Mouse (Mus musculus): ENCODE measurements around the gene Hint2.

Gene Hint2

DNA sequence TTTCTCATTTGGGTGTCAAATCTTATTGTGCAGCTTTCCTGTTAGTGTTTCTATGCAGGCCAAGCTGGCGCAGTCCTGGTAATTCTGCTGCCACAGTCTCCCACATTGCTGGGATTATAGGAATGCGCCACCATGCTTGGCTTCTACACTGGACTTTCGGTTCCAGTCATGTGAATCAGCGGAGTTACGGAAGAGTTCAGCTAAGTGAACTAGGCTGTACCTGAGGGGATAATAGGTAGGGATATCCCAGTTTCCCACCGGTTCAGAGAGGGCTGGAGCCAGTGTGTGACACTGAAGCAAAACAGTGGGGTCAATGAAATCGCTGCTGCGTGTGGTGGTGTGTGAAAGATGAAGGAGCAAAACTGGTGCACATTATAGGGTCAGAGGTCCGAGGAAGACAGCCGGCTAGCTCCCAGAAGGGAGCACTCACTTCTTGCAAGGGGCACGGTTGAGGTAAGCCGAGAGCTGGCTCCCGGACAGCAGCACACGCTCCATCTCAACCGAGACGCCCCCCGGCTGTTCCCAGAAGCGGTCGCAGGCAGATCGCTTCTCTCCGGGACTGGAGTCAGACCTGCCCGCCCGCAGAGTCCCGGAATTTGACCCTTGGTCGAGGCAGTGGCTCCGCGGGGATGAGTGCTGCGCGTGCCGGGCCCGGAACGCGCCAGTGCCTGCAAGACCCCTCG is 469 bp downstream of the Hint2 start:
- no peak for DNase-seq (ENCODE audit: low spot score in 2 of 2)

DNA sequence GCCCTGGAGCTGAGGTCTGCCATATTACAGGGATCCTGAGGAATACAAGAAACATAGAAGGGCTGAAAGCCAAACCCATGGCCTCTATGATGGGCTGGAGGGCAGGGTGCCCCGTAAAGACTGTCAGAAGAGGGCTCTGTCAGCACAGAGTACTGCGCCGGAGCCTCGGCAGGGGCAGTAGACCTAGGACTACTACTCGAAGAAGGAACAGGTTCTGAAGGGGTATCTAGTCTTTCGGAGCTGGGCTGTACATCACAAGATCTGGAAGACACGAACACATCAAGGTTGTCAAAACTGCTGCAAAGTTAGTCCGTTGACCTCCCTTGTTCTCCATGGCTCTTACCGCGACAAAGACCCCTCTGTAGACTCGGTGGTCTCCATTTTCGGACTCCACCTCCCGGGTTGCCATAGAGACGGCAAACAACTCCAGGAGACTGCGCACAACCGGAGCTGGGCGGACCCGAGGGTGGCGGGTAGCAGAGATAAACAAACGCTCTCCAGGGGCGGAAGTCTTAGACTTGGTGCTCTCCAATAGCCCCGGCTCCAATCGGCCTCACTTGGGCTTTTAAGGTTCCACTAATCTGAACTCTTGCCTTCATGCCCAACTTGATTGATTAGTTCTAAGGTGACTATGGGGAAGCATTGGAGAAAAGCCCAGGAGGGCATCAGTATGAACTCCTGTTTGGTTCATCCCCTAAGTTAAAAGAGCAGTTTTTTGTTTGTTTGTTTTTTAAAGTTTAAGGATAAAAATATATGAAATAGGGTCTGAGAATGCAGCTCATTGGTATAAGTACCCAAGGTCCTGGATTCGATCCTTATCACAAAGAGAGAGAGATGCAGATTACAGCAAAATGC is 2.9 kb downstream of the Hint2 start, which contains the start of gene Spag8:
Spag8 (minus strand) TSS at position 434 of the 855 bp plus-strand sequence.
- no peak for DNase-seq (ENCODE audit: low spot score in 2 of 2)

DNA sequence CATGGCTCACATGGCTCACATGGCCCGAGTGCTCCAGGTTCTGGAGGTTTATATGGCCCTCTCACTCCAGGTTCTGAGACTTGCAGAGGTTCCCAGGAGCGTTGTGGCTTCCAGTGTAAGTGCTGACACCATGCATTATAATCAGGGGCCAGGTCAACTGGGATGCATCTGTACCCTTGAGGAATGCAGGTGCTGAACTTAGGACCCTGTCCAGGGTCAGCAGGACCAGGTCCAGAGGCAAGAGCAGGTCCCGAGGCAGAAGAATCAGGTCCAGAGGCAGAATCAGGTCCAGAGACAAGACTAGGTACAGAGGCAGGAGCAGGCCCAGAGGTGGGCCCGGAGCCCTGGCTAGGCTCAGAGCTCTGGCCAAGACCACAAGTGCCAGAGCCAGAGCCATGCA is 3.5 kb downstream of the Hint2 start:
- no peak for DNase-seq (ENCODE audit: low spot score in 2 of 2)

DNA sequence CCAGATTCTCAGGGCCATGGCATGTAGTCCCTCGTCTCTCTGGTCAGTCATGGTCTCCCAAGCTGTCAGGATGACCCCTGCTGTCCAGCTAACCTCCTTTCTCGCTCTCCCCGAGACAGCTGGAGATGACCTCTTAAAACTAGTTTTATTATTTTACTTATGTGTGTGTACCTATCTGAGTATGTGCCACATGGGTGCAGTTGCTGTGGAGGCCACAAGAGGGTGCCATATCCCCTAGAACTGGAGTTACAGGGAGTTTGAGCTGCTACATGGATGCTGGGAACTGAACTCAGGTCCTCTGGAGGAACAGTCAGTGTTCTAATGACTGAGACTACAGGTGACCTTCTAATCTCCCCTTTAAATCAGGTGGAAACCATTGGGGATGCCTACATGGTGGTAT is 6.5 kb downstream of the Hint2 start:
- no peak for DNase-seq (ENCODE audit: low spot score in 2 of 2)

DNA sequence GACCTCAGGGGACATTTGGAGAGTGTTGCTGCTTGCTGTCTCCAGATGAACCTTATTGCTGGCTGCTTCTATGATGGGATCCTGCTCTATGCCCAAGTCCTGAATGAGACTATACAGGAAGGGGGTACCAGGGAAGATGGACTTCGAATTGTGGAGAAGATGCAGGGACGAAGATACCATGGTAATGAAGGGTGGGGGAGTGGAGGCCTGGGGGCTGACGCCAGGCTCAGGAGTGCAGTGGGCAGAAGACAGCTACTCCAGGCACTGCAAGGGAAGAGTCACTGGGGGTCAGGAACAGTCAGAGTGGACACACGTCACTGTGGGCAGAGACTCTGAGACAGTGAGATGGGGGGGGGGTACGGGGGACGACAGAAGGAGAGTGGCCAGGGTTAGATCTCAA is 15.8 kb downstream of the Hint2 start:
- no peak for DNase-seq (ENCODE audit: low spot score in 2 of 2)

DNA sequence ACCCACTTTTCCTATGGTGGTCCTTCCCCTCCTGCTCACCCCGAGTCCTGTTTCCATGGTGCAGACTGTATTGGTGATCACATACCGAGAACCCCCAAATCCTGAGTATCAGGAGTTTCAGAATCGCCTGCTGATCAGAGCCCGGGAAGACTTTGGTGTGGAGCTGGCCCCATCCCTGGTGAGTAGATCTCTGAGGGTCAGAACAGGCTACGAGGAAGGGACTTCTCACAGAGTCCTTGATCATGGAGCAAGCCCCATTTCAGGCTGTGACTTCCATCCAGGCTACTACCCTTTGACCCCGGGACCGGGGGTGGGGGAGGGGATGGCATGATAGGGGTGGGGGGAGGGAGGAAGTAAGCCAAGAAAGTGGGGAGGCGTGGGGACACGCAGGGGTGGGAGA is 16.2 kb downstream of the Hint2 start:
- no peak for DNase-seq (ENCODE audit: low spot score in 2 of 2)

DNA sequence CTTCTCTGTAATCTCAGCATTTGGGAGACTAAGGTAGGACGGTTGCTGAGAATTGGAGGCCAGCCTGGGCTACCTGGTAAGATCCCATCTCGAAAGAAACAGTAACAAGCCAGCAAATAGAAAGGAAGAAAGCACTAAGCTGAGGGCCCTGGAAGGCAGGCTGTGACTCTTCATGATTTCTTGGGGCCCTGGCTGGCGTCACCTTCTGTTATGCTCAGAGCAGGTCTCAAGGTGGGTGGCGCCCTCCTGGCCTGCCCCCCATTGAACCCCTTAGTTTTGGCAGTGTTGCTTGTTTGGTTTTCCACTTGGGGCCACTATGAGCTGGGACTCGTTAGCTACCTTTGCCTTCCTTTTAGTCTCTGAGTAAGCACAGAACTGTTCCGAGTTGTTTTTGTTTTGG is 19.5 kb downstream of the Hint2 start:
- no peak for DNase-seq (ENCODE audit: low spot score in 2 of 2)

DNA sequence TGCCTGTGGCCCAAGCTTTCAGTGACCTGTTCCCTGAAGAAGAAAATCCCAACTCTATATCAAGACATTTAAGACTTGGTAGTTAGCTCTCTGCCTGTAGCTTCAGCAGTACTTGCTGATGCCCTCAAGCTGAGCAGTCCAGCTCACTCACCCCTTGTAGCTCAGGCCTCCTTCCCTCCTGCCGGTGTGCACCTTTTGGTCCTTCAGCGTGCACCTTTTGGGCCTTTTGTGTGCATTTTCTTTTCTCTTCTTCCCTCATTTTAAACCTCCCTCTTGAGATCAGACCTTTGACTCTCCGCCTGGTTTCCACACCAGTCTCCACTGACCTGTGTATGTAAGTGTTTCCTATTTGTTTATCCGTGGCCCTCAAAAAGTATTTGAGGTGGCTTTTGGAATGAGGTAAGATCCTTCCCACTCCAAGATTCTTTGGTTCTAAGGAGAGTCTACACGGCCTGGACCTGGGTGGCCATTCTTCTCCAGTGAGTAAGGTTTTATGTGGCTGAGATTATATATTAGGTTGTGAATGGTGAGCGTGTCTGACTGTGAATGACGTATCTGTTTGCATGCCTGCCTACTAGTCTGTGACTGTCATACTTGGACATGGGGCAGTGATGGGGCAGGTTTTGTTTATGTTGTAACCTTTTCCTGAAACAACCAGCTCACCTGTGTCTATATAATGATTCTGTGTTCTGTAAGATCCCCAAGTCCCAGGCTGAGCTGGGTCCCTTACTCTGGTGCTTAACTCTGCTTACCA is 21.5 kb downstream of the Hint2 start:
- DNase-seq (ENCODE audit: low spot score in 2 of 2), result no peak

DNA sequence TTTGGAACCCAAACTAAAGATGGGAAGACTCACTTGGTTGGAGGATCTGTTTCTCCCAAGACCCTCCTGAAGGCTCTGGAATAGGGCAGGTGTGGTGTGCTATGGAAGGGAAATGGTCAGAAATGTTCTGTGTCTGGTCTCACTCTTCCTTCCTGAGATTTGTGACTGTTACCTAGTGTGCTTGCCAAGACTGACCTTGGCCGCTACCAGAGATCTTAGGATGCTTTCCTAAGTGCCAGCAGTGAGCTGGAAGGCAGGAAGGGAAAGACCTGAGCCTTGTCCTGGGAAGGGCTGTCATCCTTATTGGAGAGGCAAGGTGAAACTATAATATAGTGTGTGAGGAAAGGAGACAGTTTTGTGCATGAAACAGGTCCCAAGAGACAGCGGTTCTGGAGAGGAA is 22.5 kb downstream of the Hint2 start:
- DNase-seq (ENCODE audit: low spot score in 2 of 2), result no peak

DNA sequence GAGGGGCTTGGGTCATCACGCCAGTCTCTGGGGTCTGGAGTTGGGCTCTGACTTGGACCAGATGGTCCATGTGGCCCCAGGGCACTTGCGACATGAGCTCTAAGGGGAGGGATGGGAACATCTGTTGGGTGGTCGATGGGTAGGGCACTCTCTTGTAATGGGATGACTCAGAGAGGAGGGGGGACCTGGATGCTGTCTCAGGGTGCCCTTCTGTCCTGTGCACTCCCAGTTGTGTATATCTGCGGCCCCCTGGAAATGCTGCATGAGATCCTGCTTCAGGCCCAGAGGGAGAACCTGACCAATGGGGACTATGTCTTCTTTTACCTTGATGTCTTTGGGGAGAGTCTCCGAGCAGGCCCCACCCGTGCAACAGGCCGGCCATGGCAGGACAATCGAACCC is 23.0 kb downstream of the Hint2 start:
- DNase-seq (ENCODE audit: low spot score in 2 of 2), result no peak

DNA sequence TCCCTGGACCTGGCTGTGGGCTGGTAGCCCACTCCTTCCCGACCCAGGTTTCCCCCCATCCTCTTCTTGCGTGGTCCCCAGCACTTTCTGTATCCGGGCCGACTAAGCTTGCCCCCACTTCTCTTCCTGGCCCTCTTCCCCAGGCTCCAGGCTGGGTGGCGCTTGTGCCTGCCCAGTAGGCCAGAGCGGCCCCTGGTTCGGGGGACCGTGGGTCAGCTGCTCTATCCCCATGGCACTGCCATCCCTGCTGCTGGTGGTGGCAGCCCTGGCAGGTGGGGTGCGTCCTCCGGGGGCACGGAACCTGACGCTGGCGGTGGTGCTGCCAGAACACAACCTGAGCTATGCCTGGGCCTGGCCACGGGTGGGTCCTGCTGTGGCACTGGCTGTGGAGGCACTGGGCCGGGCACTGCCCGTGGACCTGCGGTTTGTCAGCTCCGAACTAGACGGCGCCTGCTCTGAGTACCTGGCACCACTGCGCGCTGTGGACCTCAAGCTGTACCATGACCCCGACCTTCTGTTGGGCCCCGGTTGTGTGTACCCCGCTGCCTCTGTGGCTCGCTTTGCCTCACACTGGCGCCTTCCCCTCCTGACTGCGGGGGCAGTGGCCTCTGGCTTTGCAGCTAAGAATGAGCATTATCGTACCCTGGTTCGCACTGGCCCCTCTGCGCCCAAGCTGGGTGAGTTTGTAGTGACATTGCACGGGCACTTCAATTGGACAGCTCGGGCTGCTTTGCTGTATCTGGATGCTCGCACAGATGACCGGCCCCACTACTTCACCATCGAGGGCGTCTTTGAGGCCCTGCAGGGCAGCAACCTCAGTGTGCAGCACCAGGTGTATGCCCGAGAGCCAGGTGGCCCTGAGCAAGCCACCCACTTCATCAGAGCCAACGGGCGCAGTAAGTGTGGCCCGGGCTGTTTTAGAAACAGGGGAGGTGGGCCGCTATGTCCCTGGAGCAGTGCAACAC is 24.0 kb downstream of the Hint2 start:
- no peak for DNase-seq (ENCODE audit: low spot score in 2 of 2)

DNA sequence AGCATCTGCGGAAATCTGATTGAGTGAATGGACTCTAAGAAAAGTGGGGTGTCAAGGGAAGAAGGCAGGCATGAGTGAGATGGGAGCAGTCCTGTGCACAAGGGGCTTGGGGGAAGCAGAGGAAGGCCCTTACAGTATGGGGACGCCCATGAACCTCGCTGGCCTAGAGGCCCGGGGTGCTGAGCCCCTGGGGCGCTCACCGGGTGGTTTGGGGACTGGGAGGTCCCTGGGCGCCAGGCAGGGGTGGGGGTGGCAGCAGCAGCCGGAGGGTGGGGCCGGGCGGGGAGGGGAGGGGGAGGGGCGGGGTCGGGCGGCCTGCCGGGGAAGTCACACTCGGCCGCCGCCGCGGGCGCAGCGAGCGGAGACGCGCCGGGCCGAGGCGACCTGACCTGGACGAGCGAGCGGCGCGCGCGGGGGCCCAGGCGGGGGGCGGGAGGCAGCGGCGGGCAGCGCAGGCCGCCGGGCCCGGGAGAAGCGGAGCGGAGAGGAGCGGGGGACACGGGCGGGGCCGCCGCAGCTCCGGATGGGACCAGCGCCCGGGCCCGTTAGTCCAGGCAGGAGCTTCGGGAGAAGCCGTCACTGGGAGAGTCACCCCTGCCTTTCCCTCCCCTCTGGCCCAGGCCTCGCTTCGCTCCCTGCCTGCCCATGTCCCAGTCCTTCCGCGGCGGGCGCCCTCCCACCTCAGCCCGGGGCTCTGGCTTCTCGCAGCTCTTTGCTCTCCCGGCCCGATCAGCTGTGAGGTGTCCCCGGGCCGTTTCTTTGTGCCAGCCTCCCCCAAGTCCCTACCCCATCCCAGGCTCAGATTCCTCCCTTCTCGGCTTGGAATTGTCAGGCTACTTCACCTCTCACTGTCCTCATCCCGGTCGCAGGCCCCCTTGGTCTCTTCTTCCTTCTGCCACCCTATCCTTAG is 25.0 kb downstream of the Hint2 start, which contains the start of gene Npr2:
Npr2 (plus strand) TSS at position 890 of the 910 bp plus-strand sequence.
- peak in 1 of 2 experiments; percentile 34 for DNase-seq (ENCODE audit: low spot score in 2 of 2)

DNA sequence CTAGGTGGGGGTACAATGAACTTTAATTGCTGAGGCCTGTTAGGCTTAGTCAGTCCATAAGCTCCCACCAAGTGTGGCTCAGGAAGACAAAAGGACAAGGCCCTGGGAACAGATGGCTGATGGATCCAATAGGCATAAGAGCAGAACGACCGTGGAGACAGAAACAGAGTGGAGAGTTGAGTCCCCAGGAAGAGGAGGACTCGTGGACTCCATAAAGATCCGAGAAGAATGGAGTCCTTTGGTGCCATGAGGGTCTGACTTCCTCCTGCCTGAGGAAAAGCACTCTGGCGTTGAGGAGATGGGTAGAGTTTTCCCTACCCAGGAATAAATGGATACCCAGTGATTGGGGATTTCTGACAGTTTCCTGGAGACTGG is 25.6 kb downstream of the Hint2 start:
- DNase-seq (ENCODE audit: low spot score in 2 of 2), result no peak

DNA sequence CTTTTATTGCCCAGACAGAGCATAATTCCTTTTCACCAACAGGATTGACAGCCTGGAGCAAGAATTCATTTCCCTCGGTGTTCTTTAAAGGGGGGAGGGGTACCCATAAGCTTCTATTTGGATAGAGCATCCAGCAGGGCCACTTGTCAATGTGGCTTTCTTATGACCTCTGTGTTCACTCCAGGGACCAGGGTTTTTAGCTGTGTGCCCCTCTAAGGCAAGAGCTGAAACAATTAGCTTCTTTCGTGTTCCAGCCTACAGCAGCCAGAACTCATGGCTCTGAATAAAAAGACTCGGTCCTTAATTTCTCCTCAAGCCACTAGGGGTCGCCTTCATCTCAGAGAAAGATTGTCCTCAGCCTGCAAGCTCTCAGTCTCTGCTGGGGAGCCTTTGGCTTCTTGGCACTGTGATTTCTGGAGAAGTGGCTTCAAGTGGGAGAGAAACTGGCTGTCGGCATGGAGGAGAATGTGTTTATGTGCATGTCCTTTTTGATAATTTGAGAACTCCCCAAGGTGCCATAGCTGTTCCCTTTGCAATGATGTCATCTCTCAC is 26.2 kb downstream of the Hint2 start:
- peak; percentile 74 to 81 for DNase-seq (ENCODE audit: low spot score in 2 of 2)

DNA sequence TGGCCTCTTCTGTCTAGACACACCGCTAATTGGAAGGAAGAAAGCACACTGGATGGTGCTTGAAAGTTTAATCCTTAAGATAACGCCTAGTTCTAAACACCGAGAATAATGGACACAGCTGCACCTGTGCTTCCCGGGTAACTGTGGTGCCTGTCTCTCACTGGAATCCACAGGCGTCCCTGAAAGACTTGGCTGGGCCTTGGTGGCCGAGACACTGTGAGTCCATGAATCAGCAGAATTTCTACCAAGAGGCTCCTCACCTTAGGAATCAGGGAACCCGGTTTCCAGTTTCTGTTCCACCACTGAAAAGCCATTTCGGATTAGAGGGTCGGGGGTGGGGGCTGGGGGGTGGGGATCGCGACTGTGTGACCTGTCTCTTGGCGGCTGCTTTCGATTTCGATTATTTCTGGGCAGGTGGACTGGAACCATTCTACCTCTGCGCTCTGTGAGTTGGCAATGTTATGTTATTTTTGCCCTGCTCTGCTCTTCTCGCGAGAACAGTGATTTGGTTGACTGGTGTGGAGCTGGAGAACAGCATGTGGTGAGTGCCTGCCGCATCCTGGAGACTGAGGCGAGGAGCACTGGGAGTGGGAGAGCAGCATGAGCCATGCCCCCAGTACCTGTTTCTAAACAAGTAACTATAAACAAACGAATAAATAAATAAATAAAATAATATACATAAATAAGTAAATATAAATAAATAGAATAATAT is 27.0 kb downstream of the Hint2 start:
- no peak for DNase-seq (ENCODE audit: low spot score in 2 of 2)

DNA sequence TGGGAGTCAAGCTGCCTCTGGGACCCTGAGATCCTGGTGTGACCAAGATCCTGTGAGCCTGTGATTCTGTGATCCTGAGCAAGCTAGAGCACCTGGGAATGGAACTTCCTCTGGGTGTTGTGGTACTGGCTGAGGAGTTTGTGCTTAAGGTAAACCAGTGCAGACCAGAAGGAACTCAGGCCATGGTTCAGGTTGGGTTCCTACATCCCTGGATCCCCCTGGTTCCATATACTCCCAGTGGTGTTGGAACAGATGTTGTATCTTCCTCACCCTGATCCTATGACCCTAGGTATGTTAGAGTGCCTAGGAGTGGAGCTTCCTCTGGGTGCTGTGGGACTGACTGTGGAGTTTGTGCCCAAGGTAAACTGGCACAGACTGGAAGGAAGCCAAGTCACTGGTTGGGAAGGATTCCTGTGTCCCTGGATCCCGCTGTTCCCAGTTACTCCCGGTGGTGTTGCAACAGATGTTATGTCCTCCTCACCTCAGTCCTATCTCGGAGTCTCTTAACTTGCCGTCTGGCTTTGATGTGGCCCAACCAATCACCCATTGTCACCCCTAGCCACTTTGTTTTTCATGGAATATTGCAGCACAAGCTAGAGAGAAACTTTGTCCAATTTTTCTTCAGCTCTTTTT is 36.0 kb downstream of the Hint2 start:
- DNase-seq (ENCODE audit: low spot score in 2 of 2), result no peak

DNA sequence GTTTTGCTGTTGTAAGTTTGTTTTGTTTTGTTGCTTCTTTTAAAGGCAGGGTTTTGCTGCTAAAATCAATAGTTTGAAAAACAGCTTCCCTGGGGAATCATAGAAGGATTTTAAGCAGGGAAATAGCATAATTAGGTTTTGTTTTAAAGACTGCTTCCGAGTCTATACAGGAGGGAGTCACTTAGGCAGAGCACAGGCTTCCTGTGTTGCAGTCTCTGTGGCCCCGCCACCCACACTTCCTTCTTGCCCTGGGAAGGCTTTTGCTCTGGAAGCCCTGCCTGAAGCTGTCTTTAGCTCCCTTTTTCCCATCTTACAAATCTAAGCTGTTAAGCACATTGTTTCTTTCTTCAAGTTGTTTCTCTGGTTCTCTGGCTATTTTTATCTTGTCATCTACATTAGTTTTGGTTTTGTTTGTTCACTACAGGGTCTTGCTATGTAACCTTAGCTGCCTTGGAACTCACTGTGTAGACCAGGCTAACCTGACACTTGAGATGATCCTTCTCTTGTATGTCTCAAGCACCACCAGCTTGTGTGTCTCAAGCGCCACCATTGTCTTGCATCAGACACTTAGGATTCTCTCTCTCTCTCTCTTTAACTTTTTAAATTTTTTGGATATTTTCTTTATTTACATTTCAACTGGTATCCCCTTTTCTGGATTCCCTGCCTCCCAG is 43.1 kb downstream of the Hint2 start:
- no peak for DNase-seq (ENCODE audit: low spot score in 2 of 2)

DNA sequence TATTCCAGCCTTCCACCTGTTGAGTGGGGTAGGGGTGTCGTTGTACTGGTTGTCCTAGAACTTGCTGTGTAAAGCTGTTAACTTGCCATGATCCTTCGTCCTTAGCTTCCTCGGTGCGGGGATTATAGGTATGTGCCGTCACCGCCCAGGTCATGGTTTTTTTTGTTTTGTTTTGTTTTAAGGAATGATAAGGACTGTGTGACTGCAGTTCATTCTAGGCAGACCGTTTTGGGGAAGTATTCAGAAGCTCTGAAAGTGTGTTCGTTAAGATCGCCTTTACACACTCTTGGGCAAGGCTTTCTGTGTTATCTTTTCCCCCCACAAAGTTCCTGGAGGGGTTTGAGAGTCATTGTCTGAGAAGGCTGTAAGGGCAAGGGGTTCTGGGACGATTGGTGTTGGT is 43.7 kb downstream of the Hint2 start:
- no peak for DNase-seq (ENCODE audit: low spot score in 2 of 2)
